Mouse (Mus musculus) cortical plate, adult 2 months (tissue): ENCODE measurements at regions not wholly inside any gene's neighbourhood (a gene's known extent, or its start where the extent isn't known, plus 50 kb on each side); places are given as distances from the start of the nearest gene placed in this dataset.
"Not testable (repeated sequence)": the region's sequence is repeated elsewhere in the genome, so short reads cannot be mapped to it uniquely, and the experiment has no call there.

Experiments
- H3K27ac ChIP-seq: fragments of 200-500 bp; 2 replicates; pipeline ENCODE4 v1.5.1; 2012; ENCODE audit warnings: low read length, control low read depth, inconsistent platforms; ENCODE audit not compliant: insufficient read depth
- H3K4me1 ChIP-seq: fragments of 200-500 bp; 2 replicates; pipeline ENCODE4 v1.6.1; 2011; ENCODE audit warnings: low read length; ENCODE audit not compliant: control insufficient read depth, insufficient read depth
- H3K4me3 ChIP-seq: fragments of 200-500 bp; 2 replicates; pipeline ENCODE4 v1.5.1; 2011; ENCODE audit warnings: mild to moderate bottlenecking, low read length, control low read depth; ENCODE audit not compliant: insufficient read depth
- CTCF ChIP-seq: fragments of 200-500 bp; IDR thresholded peaks from 2 replicates; pipeline ENCODE4 v1.5.1; 2011; ENCODE audit warnings: mild to moderate bottlenecking, control low read depth, low read length; ENCODE audit not compliant: insufficient read depth; ENCODE audit errors: extremely low read depth
- POLR2A ChIP-seq: fragments of 200-500 bp; IDR thresholded peaks from 2 replicates; pipeline ENCODE4 v1.6.1; 2011; ENCODE audit warnings: mild to moderate bottlenecking, low read length, control low read depth; ENCODE audit not compliant: insufficient read depth; ENCODE audit errors: extremely low read depth

DNA sequence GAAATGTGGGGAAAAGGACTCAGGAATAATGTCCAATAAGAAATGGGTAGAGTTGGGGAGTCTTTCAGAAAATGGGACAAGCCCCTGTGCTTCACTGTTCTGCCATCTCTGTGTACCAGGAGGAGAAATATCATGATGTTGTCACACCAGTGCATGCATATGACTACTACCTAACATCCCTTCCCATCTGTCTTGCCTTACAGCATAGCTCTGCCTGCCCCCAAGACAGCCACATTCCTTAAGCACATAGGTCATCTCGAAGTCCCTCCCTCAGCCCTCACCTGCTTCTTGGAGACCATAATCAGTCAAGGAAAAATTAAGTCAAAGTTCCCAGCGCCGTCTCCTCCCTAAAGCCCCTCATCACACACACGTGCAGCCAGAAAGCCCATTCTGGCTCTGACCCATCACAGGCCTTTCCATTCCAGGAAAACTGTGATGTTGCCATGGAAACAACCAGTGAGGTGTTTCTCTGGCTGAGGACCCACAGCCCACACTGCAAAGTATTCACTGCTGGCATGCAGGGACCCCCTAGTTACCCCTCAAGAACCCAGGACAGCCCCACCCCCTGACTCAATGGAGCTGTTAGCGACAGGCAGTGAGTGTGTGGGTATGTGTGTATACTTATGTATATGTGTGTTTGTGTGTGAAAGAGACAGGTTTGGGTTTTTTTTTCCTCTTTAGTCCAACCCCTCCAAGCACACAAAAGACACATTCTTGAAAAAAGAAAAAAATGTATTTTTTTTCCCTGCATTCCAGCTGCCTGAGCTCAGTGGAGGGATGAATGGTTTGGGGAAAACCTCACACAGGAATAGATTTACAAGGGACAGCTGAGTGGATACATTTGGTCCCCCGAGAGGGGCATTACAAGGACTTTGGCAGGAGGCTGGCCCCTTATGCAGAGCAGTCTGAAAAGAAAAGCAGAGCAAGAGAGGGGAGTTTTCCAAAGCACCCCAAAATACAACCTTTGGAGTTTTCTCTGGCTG, 205.5 kb downstream of the Snx19 start:
- no peak overlapping the region for H3K27ac ChIP-seq
- TF ChIP-seq CTCF (no peak), POLR2A (no peak)
- no peaks in the 10 kb centered on the region; the same call in 1 of the 2 replicates for H3K4me1 ChIP-seq
- H3K4me3 ChIP-seq, result no peak overlapping the region

GRCm38 (mm10) chr9:30625635-30626034, 198.7 kb downstream of the Snx19 start:
- Histone ChIP-seq H3K4me1 (no peaks in the 10 kb centered on the region), H3K4me3 (no peak overlapping the region), H3K27ac (no peak overlapping the region)
- TF ChIP-seq POLR2A (no peak), CTCF (no peak)

GRCm38 (mm10) chr9:30625090-30625489, 198.2 kb downstream of the Snx19 start:
- TF ChIP-seq CTCF, result no peak
- TF ChIP-seq POLR2A, result no peak
- H3K4me1 ChIP-seq, result no peaks in the 10 kb centered on the region
- H3K27ac ChIP-seq, result no peak overlapping the region
- no peak overlapping the region for H3K4me3 ChIP-seq

GRCm38 (mm10) chr9:30624481-30624880, 197.6 kb downstream of the Snx19 start:
- Histone ChIP-seq H3K27ac (no peak overlapping the region), H3K4me3 (no peak overlapping the region)

DNA sequence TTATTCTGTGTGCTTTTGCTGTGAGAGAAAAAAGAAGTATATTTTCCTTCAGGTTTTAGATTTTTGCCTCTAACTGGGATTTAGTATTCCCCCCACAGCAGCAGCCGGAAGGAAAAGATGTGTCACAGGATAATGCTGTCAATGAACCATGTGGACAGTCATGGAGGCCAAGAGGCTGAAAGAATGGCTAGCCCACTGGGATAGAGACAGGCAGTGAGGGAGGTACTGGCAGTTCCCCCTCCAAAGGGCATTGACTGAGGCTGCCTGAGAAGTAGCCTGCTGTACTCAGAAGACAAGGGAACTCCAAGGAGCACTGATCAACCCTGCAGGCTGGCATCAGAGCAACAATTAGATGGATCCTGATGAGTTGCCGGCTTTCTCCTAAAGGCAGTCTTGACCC, 192.4 kb downstream of the Snx19 start:
- TF ChIP-seq CTCF (no peak), POLR2A (no peak)
- Histone ChIP-seq H3K4me3 (no peak overlapping the region), H3K4me1 (no peaks in the 10 kb centered on the region), H3K27ac (no peak overlapping the region)

More at GRCm38 (mm10) chr9:30624481-30624880, 197.6 kb downstream of the Snx19 start:
- TF ChIP-seq CTCF, result no peak
- H3K4me1 ChIP-seq, result no peaks in the 10 kb centered on the region

DNA sequence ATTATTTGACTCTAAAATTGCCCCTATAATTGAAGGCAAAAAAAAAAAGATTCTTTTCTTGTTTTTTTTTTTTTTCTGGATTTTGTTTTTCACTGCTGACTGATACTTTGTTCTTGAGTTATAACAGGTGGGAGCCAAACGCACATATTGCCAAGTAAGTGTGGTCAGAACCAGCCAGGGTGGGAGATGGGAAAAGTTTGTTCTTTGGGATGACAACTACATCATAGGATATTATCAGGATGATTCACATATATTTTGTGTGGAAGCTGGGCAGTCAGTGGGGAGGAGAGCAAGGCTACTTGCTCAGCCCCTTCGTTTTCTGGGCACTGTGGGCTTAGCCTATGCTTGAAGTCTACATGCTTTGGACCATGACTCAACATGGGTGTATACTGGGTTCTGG, 191.3 kb downstream of the Snx19 start:
- TF ChIP-seq CTCF (no peak), POLR2A (no peak)
- Histone ChIP-seq H3K4me1 (no peaks in the 10 kb centered on the region), H3K4me3 (no peak overlapping the region), H3K27ac (no peak overlapping the region)

DNA sequence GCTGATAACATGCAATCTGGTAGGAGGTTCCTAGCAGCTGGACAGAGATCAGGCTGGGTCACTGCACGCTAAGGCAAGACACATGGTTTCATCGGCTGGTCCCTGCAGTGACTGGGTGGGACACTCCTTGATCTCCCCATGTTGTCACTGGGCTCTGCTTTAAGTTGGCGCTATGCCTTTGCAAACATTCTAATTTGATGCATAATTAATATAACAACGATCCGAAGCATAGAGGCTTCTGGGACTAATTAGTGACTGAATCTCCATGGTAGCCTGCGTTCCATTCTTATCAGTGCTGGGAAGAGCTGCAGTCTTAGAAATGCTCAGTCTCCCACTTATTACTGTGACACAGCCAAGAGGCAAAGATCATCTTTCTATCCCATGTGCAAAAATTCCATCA, 186.8 kb downstream of the Snx19 start:
- no peak overlapping the region for H3K4me3 ChIP-seq
- TF ChIP-seq CTCF (no peak), POLR2A (no peak)
- no peaks in the 10 kb centered on the region for H3K4me1 ChIP-seq
- H3K27ac ChIP-seq, result no peak overlapping the region

- TF ChIP-seq POLR2A (no peak), CTCF (no peak)
- Histone ChIP-seq H3K4me3 (no peak overlapping the region), H3K27ac (no peak overlapping the region), H3K4me1 (no peaks in the 10 kb centered on the region)
These were observed 186.2 kb downstream of the Snx19 start for GRCm38 (mm10) chr9:30613003-30613552.

DNA sequence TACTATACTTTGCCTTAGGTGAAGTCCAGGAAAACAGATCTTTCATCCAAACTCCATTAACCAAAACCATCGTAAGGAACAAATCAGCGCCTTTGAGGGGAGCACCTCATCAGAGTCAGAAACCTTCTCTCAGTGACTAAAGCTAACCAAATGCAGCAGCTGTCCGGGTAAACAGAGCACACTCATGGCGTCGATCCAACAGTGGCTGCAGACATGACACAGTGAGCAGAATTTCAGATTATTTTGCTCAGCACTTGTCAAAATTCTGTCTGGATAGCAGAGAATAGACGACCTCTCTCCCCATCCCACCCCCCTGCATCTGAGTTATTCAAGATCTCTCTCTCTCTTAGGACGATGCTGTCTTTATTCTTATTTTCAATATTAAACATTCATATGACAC, 183.4 kb downstream of the Snx19 start:
- TF ChIP-seq CTCF (no peak), POLR2A (no peak)
- Histone ChIP-seq H3K4me1 (no peaks in the 10 kb centered on the region), H3K4me3 (no peak overlapping the region), H3K27ac (no peak overlapping the region)

- H3K4me1 ChIP-seq, result no peaks in the 10 kb centered on the region
- no peak for TF ChIP-seq CTCF
- no peak for TF ChIP-seq POLR2A
These were observed 172.8 kb downstream of the Snx19 start for GRCm38 (mm10) chr9:30599756-30600155.

GRCm38 (mm10) chr9:30597691-30598090, 170.8 kb downstream of the Snx19 start:
- TF ChIP-seq CTCF (no peak), POLR2A (no peak)
- Histone ChIP-seq H3K27ac (no peak overlapping the region), H3K4me1 (no peaks in the 10 kb centered on the region), H3K4me3 (no peak overlapping the region)

More at GRCm38 (mm10) chr9:30599756-30600155, 172.8 kb downstream of the Snx19 start:
- no peak overlapping the region for H3K4me3 ChIP-seq
- no peak overlapping the region for H3K27ac ChIP-seq

GRCm38 (mm10) chr9:30597092-30597491, 170.2 kb downstream of the Snx19 start:
- H3K4me1 ChIP-seq, H3K27ac ChIP-seq, H3K4me3 ChIP-seq: not testable (repeated sequence)
